Mouse (Mus musculus): ENCODE data around the gene Mtrf1. TPM values are rescaled to one million over a fixed set of nuclear protein-coding genes. Genes with fewer than 3 reads are reported as not detected.
"Not testable (repeated sequence)": the region's sequence is repeated elsewhere in the genome, so short reads cannot be mapped to it uniquely, and the experiment has no call there.

The Mtrf1 gene
- total and polyA plus RNA-seq, 3 experiments: 4.5 to 7.9 (median 7.3) TPM

GRCm38 (mm10) chr14:79409278-79409830 lies 11.8 kb downstream of the Mtrf1 start:
- Histone ChIP-seq H3K36me3 (ENCODE audit: control insufficient read depth, insufficient read depth, low read length) (no peaks in the 10 kb centered on the region), H3K27ac (no peak overlapping the region), H3K4me1 (ENCODE audit: control insufficient read depth, insufficient read depth, low read length) (no peaks in the 10 kb centered on the region), H3K27me3 (ENCODE audit: control insufficient read depth, insufficient read depth, low read length) (no peaks in the 10 kb centered on the region), H3K9ac (ENCODE audit: low read depth, low read length) (no peak overlapping the region), H3K4me3 (no peak overlapping the region), H3K79me2 (replicated peaks; ENCODE audit: control insufficient read depth, insufficient read depth, low read length) (no peaks in the 10 kb centered on the region)
- intact Hi-C loops (cut with DNase I): no loop called here
- 56% methylated on average over 6 of the region's 6 CpGs for WGBS
- no peak for DNase-seq
- no peak for TF ChIP-seq CTCF (IDR thresholded peaks at IDR 0.05)
- TF ChIP-seq POLR2A (IDR thresholded peaks at IDR 0.05; ENCODE audit: insufficient read depth, low read depth, low read length): no peak
- TF ChIP-seq EP300 (IDR thresholded peaks at IDR 0.05; ENCODE audit: insufficient read depth, low read depth, low read length): no peak

- H3K27me3 ChIP-seq (ENCODE audit: control insufficient read depth, insufficient read depth, low read length): no peaks in the 10 kb centered on the region
Measured at GRCm38 (mm10) chr14:79410662-79411061, 13.1 kb downstream of the Mtrf1 start.

GRCm38 (mm10) chr14:79413121-79413520 lies 15.5 kb downstream of the Mtrf1 start:
- no peaks in the 10 kb centered on the region for H3K36me3 ChIP-seq (ENCODE audit: control insufficient read depth, insufficient read depth, low read length)
- WGBS: 85% methylated on average over 6 of the region's 6 CpGs
- no peak for DNase-seq
- H3K27me3 ChIP-seq (ENCODE audit: control insufficient read depth, insufficient read depth, low read length): no peaks in the 10 kb centered on the region
- no peaks in the 10 kb centered on the region for H3K4me1 ChIP-seq (ENCODE audit: control insufficient read depth, insufficient read depth, low read length)
- no peak overlapping the region for H3K4me3 ChIP-seq
- intact Hi-C loops (cut with DNase I): no loop called here
- TF ChIP-seq CTCF (IDR thresholded peaks at IDR 0.05) (no peak), POLR2A (IDR thresholded peaks at IDR 0.05; ENCODE audit: insufficient read depth, low read depth, low read length) (no peak), EP300 (IDR thresholded peaks at IDR 0.05; ENCODE audit: insufficient read depth, low read depth, low read length) (no peak)
- no peak overlapping the region for H3K27ac ChIP-seq
- H3K9ac ChIP-seq (ENCODE audit: low read depth, low read length): no peak overlapping the region
- no peaks in the 10 kb centered on the region for H3K79me2 ChIP-seq (replicated peaks; ENCODE audit: control insufficient read depth, insufficient read depth, low read length)

More at GRCm38 (mm10) chr14:79410662-79411061, 13.1 kb downstream of the Mtrf1 start:
- H3K79me2 ChIP-seq (replicated peaks; ENCODE audit: control insufficient read depth, insufficient read depth, low read length): no peaks in the 10 kb centered on the region
- 69% methylated on average over 2 of the region's 2 CpGs for WGBS
- no peak overlapping the region for H3K27ac ChIP-seq
- DNase-seq: no peak
- intact Hi-C loops (cut with DNase I): no loop called here
- H3K4me3 ChIP-seq: no peak overlapping the region
- TF ChIP-seq POLR2A (IDR thresholded peaks at IDR 0.05; ENCODE audit: insufficient read depth, low read depth, low read length) (no peak), CTCF (IDR thresholded peaks at IDR 0.05) (no peak), EP300 (IDR thresholded peaks at IDR 0.05; ENCODE audit: insufficient read depth, low read depth, low read length) (no peak)
- H3K36me3 ChIP-seq (ENCODE audit: control insufficient read depth, insufficient read depth, low read length): no peaks in the 10 kb centered on the region
- H3K9ac ChIP-seq (ENCODE audit: low read depth, low read length): no peak overlapping the region
- H3K4me1 ChIP-seq (ENCODE audit: control insufficient read depth, insufficient read depth, low read length): no peaks in the 10 kb centered on the region

GRCm38 (mm10) chr14:79420083-79420685 lies 22.6 kb downstream of the Mtrf1 start:
- Histone ChIP-seq H3K36me3 (ENCODE audit: control insufficient read depth, insufficient read depth, low read length) (no peaks in the 10 kb centered on the region), H3K79me2 (replicated peaks; ENCODE audit: control insufficient read depth, insufficient read depth, low read length) (no peaks in the 10 kb centered on the region), H3K4me3 (no peak overlapping the region), H3K27me3 (ENCODE audit: control insufficient read depth, insufficient read depth, low read length) (no peaks in the 10 kb centered on the region), H3K9ac (ENCODE audit: low read depth, low read length) (no peak overlapping the region), H3K27ac (no peak overlapping the region), H3K4me1 (ENCODE audit: control insufficient read depth, insufficient read depth, low read length) (no peaks in the 10 kb centered on the region)
- intact Hi-C loops (cut with DNase I): loop anchor here (5.0 kb wide), 1 partner anchor 37 kb away; no protein-coding TSS in a partner anchor
- WGBS: 82% methylated on average over 20 of the region's 20 CpGs
- no peak for TF ChIP-seq EP300 (IDR thresholded peaks at IDR 0.05; ENCODE audit: insufficient read depth, low read depth, low read length)
- no peak for TF ChIP-seq CTCF (IDR thresholded peaks at IDR 0.05)
- no peak for TF ChIP-seq POLR2A (IDR thresholded peaks at IDR 0.05; ENCODE audit: insufficient read depth, low read depth, low read length)
- DNase-seq: no peak

- intact Hi-C loops (cut with DNase I): loop anchor here (2.0 kb wide), 1 partner anchor 27 kb away; no protein-coding TSS in a partner anchor
- under 1% methylated on average over 41 of the region's 44 CpGs for WGBS
- Histone ChIP-seq H3K27ac (peak within 1 kb of the TSS; percentile 77), H3K9ac (ENCODE audit: low read depth, low read length) (peak within 1 kb of the TSS; percentile 69), H3K4me1 (ENCODE audit: control insufficient read depth, insufficient read depth, low read length) (peaks cover 6% of the 10 kb centered on the region), H3K79me2 (replicated peaks; ENCODE audit: control insufficient read depth, insufficient read depth, low read length) (no peaks in the 10 kb centered on the region), H3K27me3 (ENCODE audit: control insufficient read depth, insufficient read depth, low read length) (no peaks in the 10 kb centered on the region), H3K36me3 (ENCODE audit: control insufficient read depth, insufficient read depth, low read length) (peaks cover 7% of the 10 kb centered on the region), H3K4me3 (peak within 1 kb of the TSS; percentile 46; the same call in 1 of the 2 replicates)
- DNase-seq: peak; percentile 93 to 97
- TF ChIP-seq EP300 (IDR thresholded peaks at IDR 0.05; ENCODE audit: insufficient read depth, low read depth, low read length) (peak; percentile 88), CTCF (IDR thresholded peaks at IDR 0.05) (no peak), POLR2A (IDR thresholded peaks at IDR 0.05; ENCODE audit: insufficient read depth, low read depth, low read length) (peak; percentile 88)
Measured at GRCm38 (mm10) chr14:79425979-79426729, 28.6 kb downstream of the Mtrf1 start, which contains the start of gene Kbtbd7. Kbtbd7 (plus strand) TSS chr14:79426511.

GRCm38 (mm10) chr14:79426730-79427365 lies 29.3 kb downstream of the Mtrf1 start:
- H3K36me3 ChIP-seq (ENCODE audit: control insufficient read depth, insufficient read depth, low read length); H3K27me3 ChIP-seq (ENCODE audit: control insufficient read depth, insufficient read depth, low read length); H3K4me1 ChIP-seq (ENCODE audit: control insufficient read depth, insufficient read depth, low read length); intact Hi-C loops (cut with DNase I); H3K79me2 ChIP-seq (replicated peaks; ENCODE audit: control insufficient read depth, insufficient read depth, low read length): not testable (repeated sequence)
- peak; percentile 11 to 22 for DNase-seq
- Histone ChIP-seq H3K9ac (ENCODE audit: low read depth, low read length) (peak overlapping the region; percentile 69), H3K27ac (peak overlapping the region; percentile 77), H3K4me3 (peak overlapping the region; percentile 46; the same call in 1 of the 2 replicates)
- 49% methylated on average over 3 of the region's 59 CpGs for WGBS
